Mouse (Mus musculus) neural tube, embryonic 11.5 days (tissue): Measurements from ENCODE around the gene Abcd4. TPM values are rescaled to one million over a fixed set of nuclear protein-coding genes. Genes with fewer than 3 reads are reported as not detected.

Source experiments
- ATAC-seq: fragments of 200-750 bp; cut with Nextera tagmentation; 2 replicates; pipeline ENCODE4 v1.8.0; 2017; ENCODE audit warnings: moderate number of reproducible peaks, mild to moderate bottlenecking, moderate TSS enrichment, moderate library complexity; ENCODE audit not compliant: insufficient read depth, low FRiP score, low TSS enrichment
- DNase-seq: peaks from one replicate; pipeline ENCODE4 v3.0.0-alpha.2; 2015; ENCODE audit warnings: low spot score
- H3K27ac ChIP-seq: fragments of 300-500 bp; sonication (generic); 2 replicates; pipeline ENCODE4 v1.5.1; 2014; ENCODE audit warnings: low read depth, mild to moderate bottlenecking, low read length
- H3K27me3 ChIP-seq: fragments of 300-500 bp; sonication (generic); 2 replicates; pipeline ENCODE4 v1.6.1; 2014; ENCODE audit warnings: mild to moderate bottlenecking, low read length, mixed read lengths; ENCODE audit not compliant: control insufficient read depth, insufficient read depth
- H3K36me3 ChIP-seq: fragments of 300-500 bp; sonication (generic); 2 replicates; pipeline ENCODE4 v1.6.1; 2014; ENCODE audit warnings: mild to moderate bottlenecking, low read length, moderate library complexity, mixed read lengths; ENCODE audit not compliant: control insufficient read depth, insufficient read depth
- H3K4me1 ChIP-seq: fragments of 300-500 bp; sonication (generic); 2 replicates; pipeline ENCODE4 v1.6.1; 2014; ENCODE audit warnings: low read length, mixed read lengths; ENCODE audit not compliant: control insufficient read depth, insufficient read depth
- H3K4me2 ChIP-seq: fragments of 300-500 bp; sonication (generic); 2 replicates; pipeline ENCODE4 v1.6.1; 2014; ENCODE audit warnings: low read depth, mild to moderate bottlenecking, moderate library complexity
- H3K4me3 ChIP-seq: fragments of 300-500 bp; sonication (generic); 2 replicates; pipeline ENCODE4 v1.5.1; 2014; ENCODE audit warnings: low read depth, low read length
- H3K9ac ChIP-seq: fragments of 300-500 bp; sonication (generic); 2 replicates; pipeline ENCODE4 v1.6.1; 2014; ENCODE audit warnings: mild to moderate bottlenecking, low read length
- H3K9me3 ChIP-seq: fragments of 300-500 bp; sonication (generic); 2 replicates; pipeline ENCODE4 v1.6.1; 2016; ENCODE audit warnings: low read length; ENCODE audit not compliant: control insufficient read depth
- WGBS: fragments of 180-500 bp; shearing (Covaris S2); extraction: QIAGEN DNeasy Blood & Tissue Kit; methylation state at CpG from one replicate; pipeline ENCODE4 v1.1.7; 2014; 5-methylcytosine and 5-hydroxymethylcytosine counted together
- polyA plus RNA-seq: library from polyadenylated mRNA; unstranded; fragments of >200 nt; fragmentation: Nextera tagmentation; extraction: Ambion mirVana; gene quantifications from 2 replicates; pipeline ENCODE4 v1.2.1, GENCODE M21; 2014

The Abcd4 gene
- polyA plus RNA-seq, 1 experiment from 2014 or later = 6.8 TPM

DNA sequence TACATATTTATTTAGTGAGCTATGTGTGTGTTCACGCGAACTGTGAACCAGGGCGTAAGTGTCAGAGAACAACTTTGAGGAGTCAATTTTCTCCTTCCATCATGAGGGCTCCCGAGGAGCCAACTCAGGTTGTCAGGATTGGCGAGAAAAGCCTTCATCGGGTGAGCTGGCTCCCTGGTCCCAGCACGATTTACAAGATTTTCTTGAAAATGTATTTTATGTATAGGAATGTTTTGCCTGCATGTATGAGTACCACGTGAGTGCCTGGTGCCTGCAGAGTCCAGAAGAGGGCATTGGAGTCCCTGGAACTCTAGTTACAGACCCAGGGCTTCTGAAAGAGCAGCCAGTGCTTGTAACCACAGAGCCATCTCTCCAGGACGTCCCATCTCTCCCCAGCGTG lies 450 bp upstream of the Abcd4 start:
- Histone ChIP-seq H3K4me3 (peak overlapping the region; percentile 48), H3K9me3 (no peaks in the 10 kb centered on the region), H3K9ac (peak overlapping the region; percentile 41), H3K36me3 (no peaks in the 10 kb centered on the region; the same call in 1 of the 2 replicates), H3K27ac (no peak overlapping the region), H3K27me3 (no peaks in the 10 kb centered on the region), H3K4me2 (peak overlapping the region; percentile 54), H3K4me1 (no peaks in the 10 kb centered on the region)
- 9% methylated on average over 10 of the region's 10 CpGs for WGBS
- DNase-seq = no peak
- peak; percentile 31; the same call in 1 of the 2 replicates for ATAC-seq

- H3K36me3 ChIP-seq = no peaks in the 10 kb centered on the region; the same call in 1 of the 2 replicates
- ATAC-seq (no peak), DNase-seq (no peak)
- H3K9me3 ChIP-seq = no peaks in the 10 kb centered on the region
- H3K27ac ChIP-seq = no peak overlapping the region
- H3K4me2 ChIP-seq = no peak overlapping the region
- WGBS = 70% methylated on average over 7 of the region's 7 CpGs
- H3K4me3 ChIP-seq = no peak overlapping the region
- no peak overlapping the region for H3K9ac ChIP-seq
- no peaks in the 10 kb centered on the region for H3K4me1 ChIP-seq
- no peaks in the 10 kb centered on the region for H3K27me3 ChIP-seq
Measured at GRCm38 (mm10) chr12:84614524-84614923, 2.7 kb downstream of the Abcd4 start.

GRCm38 (mm10) chr12:84614001-84614400 lies 3.2 kb downstream of the Abcd4 start:
- H3K9ac ChIP-seq = no peak overlapping the region
- no peak overlapping the region for H3K27ac ChIP-seq
- H3K4me3 ChIP-seq = no peak overlapping the region
- 84% methylated on average over 11 of the region's 11 CpGs for WGBS
- ATAC-seq (no peak), DNase-seq (no peak)
- H3K27me3 ChIP-seq = no peaks in the 10 kb centered on the region
- no peak overlapping the region for H3K4me2 ChIP-seq
- H3K9me3 ChIP-seq = no peaks in the 10 kb centered on the region
- no peaks in the 10 kb centered on the region for H3K4me1 ChIP-seq
- no peaks in the 10 kb centered on the region; the same call in 1 of the 2 replicates for H3K36me3 ChIP-seq

DNA sequence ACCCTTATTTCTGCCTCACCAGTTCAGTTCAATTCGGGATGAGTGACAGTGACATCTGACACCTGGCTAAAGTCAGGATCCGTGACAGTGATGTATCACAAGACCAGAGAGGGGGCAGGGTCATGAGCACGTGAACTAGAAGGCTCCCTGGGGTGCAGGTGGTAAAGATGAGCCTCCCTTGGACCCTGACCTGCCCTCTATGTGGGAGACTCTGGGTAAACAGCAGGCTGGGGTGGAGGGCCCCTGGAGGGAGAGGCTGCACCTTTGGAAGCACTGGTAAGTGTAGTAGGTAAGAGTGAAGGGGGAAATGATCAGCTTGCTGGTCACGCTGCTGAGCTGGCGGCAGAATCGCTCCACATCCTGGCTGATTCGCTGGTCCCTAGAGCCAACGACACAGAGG lies 4.7 kb downstream of the Abcd4 start:
- Histone ChIP-seq H3K4me3 (no peak overlapping the region), H3K27me3 (no peaks in the 10 kb centered on the region), H3K4me2 (no peak overlapping the region), H3K9ac (no peak overlapping the region; the same call in 1 of the 2 replicates), H3K4me1 (no peaks in the 10 kb centered on the region), H3K36me3 (peaks cover 3% of the 10 kb centered on the region; the same call in 1 of the 2 replicates), H3K9me3 (no peaks in the 10 kb centered on the region), H3K27ac (no peak overlapping the region)
- DNase-seq (no peak), ATAC-seq (no peak)
- 63% methylated on average over 8 of the region's 8 CpGs for WGBS

DNA sequence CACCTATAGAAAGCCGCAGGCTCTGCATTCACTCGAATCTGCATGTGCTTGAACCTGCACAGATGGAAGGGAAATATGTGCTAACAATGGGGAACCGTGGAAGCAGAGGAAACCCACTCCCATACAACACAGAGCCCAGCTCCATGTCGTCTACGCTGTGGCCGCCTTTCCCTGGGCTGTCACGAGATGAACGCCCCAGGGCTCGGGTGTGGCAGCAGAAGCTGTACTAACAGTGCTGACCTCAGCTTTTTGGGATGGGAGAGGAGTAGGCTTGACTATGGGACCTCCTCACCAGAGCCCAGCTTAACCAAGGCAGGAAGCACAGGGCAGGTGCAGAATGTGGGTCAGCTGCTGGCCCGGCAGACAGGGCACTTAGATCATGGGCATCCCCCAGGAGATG lies 5.5 kb downstream of the Abcd4 start:
- no peaks in the 10 kb centered on the region for H3K4me1 ChIP-seq
- no peak overlapping the region for H3K9ac ChIP-seq
- 90% methylated on average over 10 of the region's 10 CpGs for WGBS
- no peaks in the 10 kb centered on the region for H3K9me3 ChIP-seq
- H3K27ac ChIP-seq = no peak overlapping the region
- peaks cover 3% of the 10 kb centered on the region; the same call in 1 of the 2 replicates for H3K36me3 ChIP-seq
- H3K27me3 ChIP-seq = no peaks in the 10 kb centered on the region
- H3K4me3 ChIP-seq = no peak overlapping the region
- DNase-seq = no peak
- H3K4me2 ChIP-seq = no peak overlapping the region
- ATAC-seq = no peak

GRCm38 (mm10) chr12:84605860-84606259 lies 11.4 kb downstream of the Abcd4 start:
- H3K4me1 ChIP-seq = no peaks in the 10 kb centered on the region
- H3K36me3 ChIP-seq = peaks cover 3% of the 10 kb centered on the region; the same call in 1 of the 2 replicates
- no peaks in the 10 kb centered on the region for H3K27me3 ChIP-seq
- WGBS = 81% methylated on average over 7 of the region's 7 CpGs
- H3K9ac ChIP-seq = no peak overlapping the region
- no peak overlapping the region for H3K27ac ChIP-seq
- H3K9me3 ChIP-seq = no peaks in the 10 kb centered on the region
- no peak overlapping the region for H3K4me2 ChIP-seq
- DNase-seq (no peak), ATAC-seq (no peak)
- no peak overlapping the region for H3K4me3 ChIP-seq

- ATAC-seq (no peak), DNase-seq (no peak)
- H3K9me3 ChIP-seq = no peaks in the 10 kb centered on the region
- H3K36me3 ChIP-seq = peaks cover 3% of the 10 kb centered on the region; the same call in 1 of the 2 replicates
- H3K4me3 ChIP-seq = no peak overlapping the region
- no peaks in the 10 kb centered on the region for H3K27me3 ChIP-seq
- 94% methylated on average over 6 of the region's 7 CpGs for WGBS
- H3K4me1 ChIP-seq = no peaks in the 10 kb centered on the region
- no peak overlapping the region for H3K9ac ChIP-seq
- no peak overlapping the region for H3K27ac ChIP-seq
- no peak overlapping the region for H3K4me2 ChIP-seq
Measured at GRCm38 (mm10) chr12:84604001-84604400, 13.2 kb downstream of the Abcd4 start.

DNA sequence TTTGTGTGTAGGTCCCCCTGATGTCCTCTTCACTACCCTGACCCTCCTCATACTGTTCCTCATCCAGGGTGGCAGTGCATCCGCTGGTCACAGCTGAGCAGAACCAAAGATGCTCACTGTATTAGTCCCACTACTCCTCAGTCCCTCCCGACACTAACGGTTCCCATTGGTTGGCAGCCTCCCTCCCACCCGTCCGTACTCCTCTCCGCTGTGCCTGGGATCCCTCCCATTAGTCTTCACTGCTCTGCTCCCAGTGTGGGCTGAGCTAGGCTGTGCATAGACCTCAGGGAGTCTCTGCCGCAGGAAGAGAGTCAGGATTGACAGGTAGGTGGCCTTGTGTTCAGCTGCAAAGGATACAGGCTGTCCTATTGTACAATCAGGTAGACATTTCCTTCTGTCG lies 18.9 kb downstream of the Abcd4 start:
- H3K4me2 ChIP-seq = no peak overlapping the region
- DNase-seq (no peak), ATAC-seq (no peak)
- no peaks in the 10 kb centered on the region for H3K9me3 ChIP-seq
- no peak overlapping the region for H3K9ac ChIP-seq
- H3K36me3 ChIP-seq = no peaks in the 10 kb centered on the region
- H3K4me3 ChIP-seq = no peak overlapping the region
- H3K27me3 ChIP-seq = no peaks in the 10 kb centered on the region
- H3K27ac ChIP-seq = no peak overlapping the region
- no peaks in the 10 kb centered on the region for H3K4me1 ChIP-seq
- 17% methylated on average over 8 of the region's 8 CpGs for WGBS

- DNase-seq (peak; percentile 95), ATAC-seq (peak; percentile 58)
- H3K4me1 ChIP-seq = no peaks in the 10 kb centered on the region; the same call in 1 of the 2 replicates
- H3K9ac ChIP-seq = peak overlapping the region; percentile 54
- H3K9me3 ChIP-seq = no peaks in the 10 kb centered on the region
- peak overlapping the region; percentile 91 for H3K4me2 ChIP-seq
- H3K4me3 ChIP-seq = peak overlapping the region; percentile 44
- under 1% methylated on average over 54 of the region's 54 CpGs for WGBS
- H3K36me3 ChIP-seq = no peaks in the 10 kb centered on the region
- H3K27me3 ChIP-seq = no peaks in the 10 kb centered on the region
- no peak overlapping the region for H3K27ac ChIP-seq
Measured at GRCm38 (mm10) chr12:84589825-84590761, 27.1 kb downstream of the Abcd4 start.
